Mouse (Mus musculus) neural tube, embryonic 14.5 days (tissue): Measurements from ENCODE around the gene Slc47a2. TPM values are rescaled to one million over a fixed set of nuclear protein-coding genes. Genes with fewer than 3 reads are reported as not detected.

Experiments used
- ATAC-seq: fragments of 200-750 bp; cut with Nextera tagmentation; 2 replicates; pipeline ENCODE4 v1.8.0; 2017; ENCODE audit warnings: low read depth, mild to moderate bottlenecking, moderate TSS enrichment, moderate library complexity
- H3K27ac ChIP-seq: fragments of 300-500 bp; sonication (generic); 2 replicates; pipeline ENCODE4 v1.5.1; 2014; ENCODE audit warnings: low read depth, mild to moderate bottlenecking, control low read depth, low read length, moderate library complexity, mixed read lengths
- H3K27me3 ChIP-seq: fragments of 300-500 bp; sonication (generic); 2 replicates; pipeline ENCODE4 v1.6.1; 2014; ENCODE audit warnings: low read length; ENCODE audit not compliant: control insufficient read depth, insufficient read depth
- H3K36me3 ChIP-seq: fragments of 300-500 bp; sonication (generic); 2 replicates; pipeline ENCODE4 v1.6.1; 2014; ENCODE audit warnings: low read length, mixed read lengths; ENCODE audit not compliant: control insufficient read depth, insufficient read depth
- H3K4me1 ChIP-seq: fragments of 300-500 bp; sonication (generic); 2 replicates; pipeline ENCODE4 v1.6.1; 2014; ENCODE audit warnings: low read length; ENCODE audit not compliant: control insufficient read depth, insufficient read depth
- H3K4me2 ChIP-seq: fragments of 300-500 bp; sonication (generic); 2 replicates; pipeline ENCODE4 v1.6.1; 2014; ENCODE audit warnings: mild to moderate bottlenecking, low read depth, low read length, control low read depth
- H3K4me3 ChIP-seq: fragments of 300-500 bp; sonication (generic); 2 replicates; pipeline ENCODE4 v1.5.1; 2014; ENCODE audit warnings: low read depth, low read length, control low read depth, mixed read lengths
- H3K9ac ChIP-seq: fragments of 300-500 bp; sonication (generic); replicated peaks from 2 replicates; pipeline ENCODE4 v1.6.1; 2014; ENCODE audit warnings: low read depth, mild to moderate bottlenecking, control low read depth, low read length, mixed read lengths
- H3K9me3 ChIP-seq: fragments of 300-500 bp; sonication (generic); 2 replicates; pipeline ENCODE4 v1.6.1; 2016; ENCODE audit warnings: low read length; ENCODE audit not compliant: control insufficient read depth
- WGBS: fragments of 180-500 bp; shearing (Covaris S2); extraction: QIAGEN DNeasy Blood & Tissue Kit; methylation state at CpG from one replicate; pipeline ENCODE4 v1.1.7; 2014; 5-methylcytosine and 5-hydroxymethylcytosine counted together
- polyA plus RNA-seq: library from polyadenylated mRNA; unstranded; fragments of >200 nt; fragmentation: Nextera tagmentation; extraction: Ambion mirVana; gene quantifications from 2 replicates; pipeline ENCODE4 v1.2.1, GENCODE M21; 2014

The Slc47a2 gene
- polyA plus RNA-seq, 1 experiment from 2014 or later = not detected

GRCm38 (mm10) chr11:61263841-61264240 lies 78.8 kb downstream of the Slc47a2 start:
- WGBS = 90% methylated on average over 1 of the region's 1 CpGs
- no peak overlapping the region for H3K27ac ChIP-seq
- H3K4me1 ChIP-seq = peaks cover 7% of the 10 kb centered on the region; the same call in 1 of the 2 replicates
- no peak overlapping the region for H3K4me3 ChIP-seq
- peaks cover 11% of the 10 kb centered on the region; the same call in 1 of the 2 replicates for H3K36me3 ChIP-seq
- no peaks in the 10 kb centered on the region for H3K9me3 ChIP-seq
- no peak for ATAC-seq
- H3K4me2 ChIP-seq = no peak overlapping the region
- no peaks in the 10 kb centered on the region for H3K27me3 ChIP-seq
- no peak overlapping the region for H3K9ac ChIP-seq

- Histone ChIP-seq H3K4me1 (peaks cover 7% of the 10 kb centered on the region; the same call in 1 of the 2 replicates), H3K9ac (no peak overlapping the region), H3K4me2 (no peak overlapping the region), H3K27ac (no peak overlapping the region), H3K27me3 (no peaks in the 10 kb centered on the region), H3K36me3 (peaks cover 19% of the 10 kb centered on the region), H3K9me3 (no peaks in the 10 kb centered on the region), H3K4me3 (no peak overlapping the region)
- 93% methylated on average over 14 of the region's 14 CpGs for WGBS
- no peak for ATAC-seq
These were observed 80.1 kb downstream of the Slc47a2 start for GRCm38 (mm10) chr11:61262516-61262915.

- H3K4me2 ChIP-seq = no peak overlapping the region
- H3K9me3 ChIP-seq = no peaks in the 10 kb centered on the region
- no peak overlapping the region for H3K4me3 ChIP-seq
- peaks cover 32% of the 10 kb centered on the region for H3K36me3 ChIP-seq
- no peaks in the 10 kb centered on the region for H3K4me1 ChIP-seq
- H3K9ac ChIP-seq = no peak overlapping the region
- no peak for ATAC-seq
- H3K27me3 ChIP-seq = no peaks in the 10 kb centered on the region
- WGBS = 93% methylated on average over 6 of the region's 6 CpGs
- H3K27ac ChIP-seq = no peak overlapping the region
These were observed 83.6 kb downstream of the Slc47a2 start for GRCm38 (mm10) chr11:61259106-61259505.

GRCm38 (mm10) chr11:61252807-61253206 lies 89.9 kb downstream of the Slc47a2 start:
- no peaks in the 10 kb centered on the region for H3K9me3 ChIP-seq
- no peak overlapping the region for H3K4me2 ChIP-seq
- H3K4me1 ChIP-seq = no peaks in the 10 kb centered on the region
- 91% methylated on average over 12 of the region's 12 CpGs for WGBS
- peaks cover 38% of the 10 kb centered on the region for H3K36me3 ChIP-seq
- H3K9ac ChIP-seq = no peak overlapping the region
- H3K27me3 ChIP-seq = no peaks in the 10 kb centered on the region
- ATAC-seq = no peak
- no peak overlapping the region for H3K27ac ChIP-seq
- H3K4me3 ChIP-seq = no peak overlapping the region

- H3K4me3 ChIP-seq = no peak overlapping the region
- H3K9me3 ChIP-seq = no peaks in the 10 kb centered on the region
- H3K4me1 ChIP-seq = no peaks in the 10 kb centered on the region
- H3K27me3 ChIP-seq = no peaks in the 10 kb centered on the region
- peaks cover 36% of the 10 kb centered on the region for H3K36me3 ChIP-seq
- WGBS = 74% methylated on average over 10 of the region's 10 CpGs
- no peak overlapping the region for H3K4me2 ChIP-seq
- no peak for ATAC-seq
- H3K27ac ChIP-seq = no peak overlapping the region
- H3K9ac ChIP-seq = no peak overlapping the region
These were observed 90.9 kb downstream of the Slc47a2 start for GRCm38 (mm10) chr11:61251741-61252140.

Other genes starting within 250 kb of the Slc47a2 start
- gene Tnfrsf13b, start 216.1 kb downstream of the Slc47a2 start, polyA plus RNA-seq = 0.67 and 1.3 TPM in 2 replicates
- gene Usp22, start 167.8 kb downstream of the Slc47a2 start, polyA plus RNA-seq = 526 and 544 TPM in 2 replicates
- gene Aldh3a1, start 135.3 kb downstream of the Slc47a2 start, polyA plus RNA-seq = not detected in 2 replicates
- 29.1 and 36.9 TPM in 2 replicates for gene Aldh3a2, start 75.4 kb downstream of the Slc47a2 start, polyA plus RNA-seq
- 0.19 TPM in 1 of 2 replicates, not detected in the other for gene Slc47a1, start 35.5 kb upstream of the Slc47a2 start, polyA plus RNA-seq
- 7.2 and 9.3 TPM in 2 replicates for gene Rnf112, start 111.3 kb upstream of the Slc47a2 start, polyA plus RNA-seq
- 6.1 and 52.7 TPM in 2 replicates for gene Mfap4, start 142.6 kb upstream of the Slc47a2 start, polyA plus RNA-seq
- gene Mapk7, start 151.5 kb upstream of the Slc47a2 start, polyA plus RNA-seq = 52.8 and 65.7 TPM in 2 replicates
- gene B9d1, start 162.3 kb upstream of the Slc47a2 start, polyA plus RNA-seq = 35.6 and 36.9 TPM in 2 replicates
- 69.7 and 74.8 TPM in 2 replicates for gene Epn2, start 236.8 kb upstream of the Slc47a2 start, polyA plus RNA-seq